Mouse (Mus musculus) ES-E14 (cell line): ENCODE data around the gene Hagh. TPM values are rescaled to one million over a fixed set of nuclear protein-coding genes. Genes with fewer than 3 reads are reported as not detected.

Experiments
- DNase-seq: peaks from one replicate; pipeline ENCODE4 v3.0.0-alpha.2; 2013; ENCODE audit warnings: low read depth, low spot score
- H3K27ac ChIP-seq: 2 replicates; pipeline ENCODE4 v1.5.1; 2012; ENCODE audit warnings: low read depth, mild to moderate bottlenecking, low read length, moderate library complexity, mixed read lengths; ENCODE audit not compliant: poor library complexity, insufficient read depth, severe bottlenecking
- H3K36me3 ChIP-seq: 2 replicates; pipeline ENCODE4 v1.6.1; 2012; ENCODE audit warnings: mild to moderate bottlenecking, low read length, moderate library complexity, mixed read lengths; ENCODE audit not compliant: control insufficient read depth, poor library complexity, insufficient read depth, severe bottlenecking
- H3K4me1 ChIP-seq, 2 experiments: fragments of 150-350 bp in 1 of 2; sonication (generic) in 1 of 2; 2 replicates each; pipeline ENCODE4 v1.6.1; 2012; ENCODE audit warnings: low read length in 2 of 2, mild to moderate bottlenecking in 1 of 2, mixed read lengths in 1 of 2; ENCODE audit not compliant: control insufficient read depth in 2 of 2, insufficient read depth in 2 of 2, poor library complexity in 1 of 2
- H3K4me3 ChIP-seq, 2 experiments: fragments of 150-350 bp in 1 of 2; sonication (generic) in 1 of 2; 2 replicates each; pipeline ENCODE4 v1.5.1; 2012; ENCODE audit warnings: low read length in 2 of 2, low read depth in 1 of 2, mild to moderate bottlenecking in 1 of 2, mixed read lengths in 1 of 2; ENCODE audit not compliant: insufficient read depth in 1 of 2, poor library complexity in 1 of 2, severe bottlenecking in 1 of 2
- H3K9ac ChIP-seq: 2 replicates; pipeline ENCODE4 v1.6.1; 2012; ENCODE audit warnings: low read depth, mild to moderate bottlenecking, low read length, mixed read lengths; ENCODE audit not compliant: poor library complexity, insufficient read depth, severe bottlenecking
- H3K9me3 ChIP-seq: fragments of 150-350 bp; sonication (generic); 2 replicates; pipeline ENCODE4 v1.6.1; 2012; ENCODE audit warnings: low read depth, mild to moderate bottlenecking, low read length; ENCODE audit not compliant: control insufficient read depth, insufficient read depth
- CHD2 ChIP-seq: IDR thresholded peaks from 2 replicates; pipeline ENCODE4 v1.6.1; 2014; ENCODE audit warnings: mild to moderate bottlenecking, low read depth, low read length, inconsistent platforms
- HCFC1 ChIP-seq: IDR thresholded peaks from 2 replicates; pipeline ENCODE4 v1.6.1; 2012; ENCODE audit warnings: low read length, inconsistent platforms, borderline replicate concordance; ENCODE audit not compliant: insufficient read depth
- MAFK ChIP-seq: IDR thresholded peaks from 2 replicates; pipeline ENCODE4 v1.6.1; 2014; ENCODE audit warnings: mild to moderate bottlenecking, low read depth, low read length, inconsistent platforms; ENCODE audit not compliant: insufficient read depth
- ZC3H11A ChIP-seq: IDR thresholded peaks from 2 replicates; pipeline ENCODE4 v1.6.1; 2012; ENCODE audit warnings: low read depth, mild to moderate bottlenecking, inconsistent platforms, low read length, borderline replicate concordance
- ZNF384 ChIP-seq: IDR thresholded peaks from 2 replicates; pipeline ENCODE4 v1.6.1; 2012; ENCODE audit warnings: low read depth, low read length, inconsistent platforms
- in situ Hi-C, 2 experiments: fragments of 600-800 bp; cut with MboI; formaldehyde crosslinking; loops; one replicate each; pipeline ENCODE4 v1.15.1; 2025; ENCODE audit warnings: low sequenced_read_pairs in 2 of 2, inconsistent platforms in 1 of 2; ENCODE audit not compliant: unreplicated experiment in 2 of 2
- total RNA-seq: library from RNA; depleted of rRNA; stranded (reverse); fragments of 300-350 nt; gene quantifications from 2 replicates; pipeline ENCODE4 v1.2.3, GENCODE M21; 2012

The Hagh gene
- total RNA-seq, 1 experiment: 37.3 TPM

DNA sequence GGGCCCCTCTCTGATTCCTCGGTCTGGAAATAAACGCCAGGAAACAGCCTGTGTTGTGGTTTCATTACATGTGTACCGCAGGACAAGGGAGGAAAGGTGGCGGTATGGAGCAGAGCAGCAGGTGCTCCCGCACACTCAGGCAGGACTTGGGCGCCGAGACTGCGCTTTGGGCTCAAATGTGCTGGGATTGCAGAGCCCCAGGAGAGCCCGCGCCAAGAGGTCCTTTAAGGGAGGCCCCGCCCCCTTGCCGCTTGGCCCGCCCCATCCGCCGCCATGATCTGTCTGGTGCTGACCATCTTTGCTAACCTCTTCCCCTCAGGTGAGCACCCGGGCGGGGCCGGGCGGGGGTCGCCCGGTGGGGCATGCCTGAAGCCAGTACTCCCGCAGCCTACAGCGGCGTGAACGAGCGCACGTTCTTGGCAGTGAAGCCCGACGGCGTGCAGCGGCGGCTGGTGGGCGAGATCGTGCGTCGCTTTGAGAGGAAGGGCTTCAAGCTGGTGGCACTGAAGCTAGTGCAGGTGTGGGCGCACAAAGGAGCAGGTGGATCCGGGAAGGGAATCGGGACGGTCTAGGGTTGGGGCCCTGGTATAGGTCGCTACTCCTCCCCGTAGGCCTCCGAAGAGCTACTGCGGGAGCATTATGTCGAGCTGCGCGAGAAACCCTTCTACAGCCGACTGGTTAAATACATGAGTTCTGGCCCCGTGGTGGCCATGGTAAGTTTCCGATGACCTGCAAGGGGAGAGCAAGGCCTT lies 56.5 kb downstream of the Hagh start, which contains the start of gene Nme3:
Nme3 (plus strand) TSS at position 260 of the 752 bp plus-strand sequence.
- no peak for TF ChIP-seq HCFC1
- no peak for TF ChIP-seq ZC3H11A
- no peak for TF ChIP-seq MAFK
- no peak for TF ChIP-seq ZNF384
- TF ChIP-seq CHD2: no peak
- Histone ChIP-seq H3K9me3 (no peaks in the 10 kb centered on the region), H3K9ac (peak within 1 kb of the TSS; percentile 87), H3K36me3 (peaks cover 53% of the 10 kb centered on the region), H3K4me1 (peaks cover 0 to 14% of the 10 kb centered on the region in 2 experiments; a peak in 2 of 4 replicates), H3K4me3 (peak within 1 kb of the TSS; percentile 83 to 88), H3K27ac (peak within 1 kb of the TSS; percentile 3; the same call in 1 of the 2 replicates)
- no peak for DNase-seq
- in situ Hi-C loops: no loop called here

DNA sequence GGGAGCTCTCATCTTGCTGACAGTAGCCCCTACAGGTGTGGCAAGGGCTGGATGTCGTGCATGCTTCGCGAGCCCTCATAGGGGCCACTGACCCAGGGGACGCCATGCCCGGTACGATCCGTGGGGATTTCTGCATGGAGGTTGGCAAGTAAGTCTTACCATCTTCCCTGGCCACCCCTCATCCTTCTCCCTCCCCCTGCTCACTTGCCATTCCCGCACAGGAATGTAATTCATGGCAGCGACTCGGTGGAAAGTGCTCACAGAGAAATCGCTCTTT lies 57.0 kb downstream of the Hagh start:
- in situ Hi-C loops: no loop called here
- peaks cover 54% of the 10 kb centered on the region for H3K36me3 ChIP-seq
- peaks cover 0 to 14% of the 10 kb centered on the region in 2 experiments; a peak in 2 of 4 replicates for H3K4me1 ChIP-seq
- H3K9ac ChIP-seq: peak overlapping the region; percentile 78
- no peaks in the 10 kb centered on the region for H3K9me3 ChIP-seq
- no peak overlapping the region for H3K27ac ChIP-seq
- DNase-seq: no peak
- TF ChIP-seq HCFC1: no peak
- TF ChIP-seq MAFK: no peak
- TF ChIP-seq CHD2: no peak
- TF ChIP-seq ZC3H11A: no peak
- TF ChIP-seq ZNF384: no peak
- peak overlapping the region; percentile 83 to 88 for H3K4me3 ChIP-seq

DNA sequence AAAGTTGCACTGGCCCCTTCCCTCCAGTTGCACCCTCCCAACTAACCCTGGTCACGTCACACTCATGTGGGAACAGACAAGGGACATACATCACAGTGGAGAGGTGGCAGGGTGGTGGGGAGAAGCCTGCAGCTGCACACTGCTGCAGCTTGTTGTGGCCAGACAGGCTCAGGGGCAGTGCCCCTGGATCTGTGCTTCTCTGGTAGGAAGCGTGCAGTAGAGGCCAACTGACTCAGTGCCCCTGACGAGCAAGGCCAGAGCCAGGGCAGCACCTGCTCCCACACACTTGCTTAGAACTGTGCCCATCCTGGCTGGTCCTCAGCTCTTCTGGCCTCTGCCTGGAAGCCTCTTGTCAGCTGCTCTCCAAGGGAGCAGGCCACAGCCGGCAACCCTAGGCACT lies 57.7 kb downstream of the Hagh start:
- DNase-seq: no peak
- Histone ChIP-seq H3K36me3 (peaks cover 52% of the 10 kb centered on the region), H3K9ac (no peak overlapping the region), H3K27ac (no peak overlapping the region), H3K9me3 (no peaks in the 10 kb centered on the region), H3K4me1 (peaks cover 0 to 14% of the 10 kb centered on the region in 2 experiments; a peak in 2 of 4 replicates), H3K4me3 (0 out of 4 replicates have a peak overlapping the region, but pooled peaks of 1 of the 2 experiments have one; percentile 83)
- TF ChIP-seq ZNF384: no peak
- no peak for TF ChIP-seq CHD2
- TF ChIP-seq HCFC1: no peak
- TF ChIP-seq MAFK: no peak
- TF ChIP-seq ZC3H11A: no peak
- in situ Hi-C loops: no loop called here

DNA sequence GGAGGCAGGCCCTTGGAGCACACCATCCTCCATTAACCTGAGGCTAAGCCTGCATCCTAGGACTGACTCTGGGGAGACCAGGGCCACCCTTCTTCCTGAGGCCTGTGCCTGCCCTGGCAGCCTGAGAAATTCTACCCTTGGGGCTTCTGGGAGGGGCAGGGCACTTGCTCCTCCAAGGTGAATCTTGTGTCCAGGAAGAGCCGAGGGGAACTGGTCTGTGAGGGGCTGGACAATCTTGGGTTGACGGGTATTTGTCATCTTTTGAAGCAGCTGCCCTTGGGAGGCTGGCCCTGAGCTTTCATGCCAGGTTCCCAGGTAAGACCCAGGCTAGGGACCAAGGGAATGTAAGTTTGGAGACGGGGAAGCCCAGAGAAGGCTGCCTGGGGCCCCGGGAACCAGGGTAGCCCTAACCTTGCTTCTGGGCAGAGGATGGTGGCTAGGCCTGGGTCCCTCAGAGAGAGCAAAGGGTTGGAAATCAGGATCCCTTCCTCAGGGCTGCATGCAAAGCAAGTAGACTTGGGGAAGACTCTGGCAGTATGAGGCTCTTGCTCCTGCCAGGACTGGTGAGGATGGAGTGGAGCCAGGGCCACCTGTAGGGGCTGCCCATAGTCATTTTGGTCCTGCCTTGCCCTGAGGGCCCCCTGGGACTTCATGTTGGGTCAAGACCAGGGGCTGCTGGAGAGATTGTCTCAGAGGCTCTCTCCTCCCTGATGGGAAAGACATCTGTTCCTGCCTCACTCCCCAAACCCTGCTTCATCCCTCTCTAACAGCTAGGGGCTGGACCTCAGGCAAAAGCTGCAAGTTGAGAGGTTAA lies 58.3 kb downstream of the Hagh start:
- DNase-seq: no peak
- in situ Hi-C loops: no loop called here
- Histone ChIP-seq H3K9me3 (no peaks in the 10 kb centered on the region), H3K9ac (no peak overlapping the region), H3K27ac (no peak overlapping the region), H3K4me1 (peaks cover 0 to 14% of the 10 kb centered on the region in 2 experiments; a peak in 2 of 4 replicates), H3K36me3 (peaks cover 45% of the 10 kb centered on the region), H3K4me3 (no peak overlapping the region)
- no peak for TF ChIP-seq HCFC1
